In genomic region chr2:168479930-168480329, GRCm38 (mm10) we compare ENCODE assay signal across 11 mouse cellular contexts.
DNase-seq lines count a peak whose midpoint lies in the region; ATAC-seq and TF ChIP-seq lines count a peak whose summit lies in the region.
"Had no signal": no experiment of that assay in that cellular context is flagged by ENCODE, and none has a peak within 500 bp of the region (broad histone marks: within the 10 kb centered on the region; RNA-seq: fewer than 3 reads in every experiment).

No protein-coding gene starts in this region.

- H3K4me3 ChIP-seq in lung, adult 2 months (replicated peaks; ENCODE audit: extremely low read depth, low read depth, low read length), result no peak overlapping the region
- no peak overlapping the region for H3K4me3 ChIP-seq in intestine, embryonic 16.5 days (ENCODE audit: low read length)
- H3K4me3 ChIP-seq in kidney, adult 2 months (ENCODE audit: insufficient read depth, low read depth, low read length), result no peak overlapping the region
- H3K4me3 ChIP-seq: embryonic facial prominence, embryonic 10.5 days; liver, embryonic 13.5 days had no signal

- no peaks in the 10 kb centered on the region for H3K9me3 ChIP-seq in intestine, embryonic 16.5 days (ENCODE audit: control insufficient read depth, low read length)
- H3K9me3 ChIP-seq: embryonic facial prominence, embryonic 10.5 days; liver, embryonic 13.5 days had no signal

- H3K4me2 ChIP-seq in intestine, embryonic 16.5 days (ENCODE audit: low read depth, low read length), result no peak overlapping the region
- H3K4me2 ChIP-seq: liver, embryonic 13.5 days had no signal

- no peak for ATAC-seq in intestine, embryonic 16.5 days

- peak; percentile 77 to 84 for DNase-seq in left cerebral cortex, adult 18-20 months (ENCODE audit: low spot score in 2 of 2)
- DNase-seq in left cerebral cortex, adult 11 months (ENCODE audit: low spot score), result no peak
- peak; percentile 89 for DNase-seq in cerebellum, adult 9-11 months
- peak; percentile 54 for DNase-seq in layer of hippocampus, adult 9-10 months (ENCODE audit: low spot score)
- peak; percentile 82 for DNase-seq in right cerebral cortex, postnatal 25 days
- no peak for DNase-seq in lung, adult 2 months
- no peak for DNase-seq in kidney, adult 2 months
- DNase-seq: liver, embryonic 13.5 days; spleen, adult 18-20 months had no signal

- no peak overlapping the region for H3K27ac ChIP-seq in intestine, embryonic 16.5 days (ENCODE audit: low read length)
- H3K27ac ChIP-seq in kidney, adult 2 months (ENCODE audit: insufficient read depth, low read depth, low read length), result no peak overlapping the region
- H3K27ac ChIP-seq: liver, embryonic 13.5 days had no signal

- WGBS in lung, adult 2 months, result 85% methylated on average over 15 of the region's 15 CpGs
- WGBS in intestine, embryonic 16.5 days, result 85% methylated on average over 15 of the region's 15 CpGs
- WGBS in kidney, adult 2 months, result 90% methylated on average over 15 of the region's 15 CpGs

- no peaks in the 10 kb centered on the region for H3K27me3 ChIP-seq in intestine, embryonic 16.5 days (replicated peaks; ENCODE audit: control insufficient read depth, insufficient read depth, low read length)
- no peaks in the 10 kb centered on the region for H3K27me3 ChIP-seq in kidney, adult 2 months (replicated peaks; ENCODE audit: control insufficient read depth, insufficient read depth, low read length)

- H3K9ac ChIP-seq in intestine, embryonic 16.5 days (ENCODE audit: low read depth, low read length), result no peak overlapping the region
- H3K9ac ChIP-seq: liver, embryonic 13.5 days had no signal

- H3K4me1 ChIP-seq in lung, adult 2 months (ENCODE audit: control insufficient read depth, insufficient read depth, low read length), result no peaks in the 10 kb centered on the region; the same call in 1 of the 2 replicates
- no peaks in the 10 kb centered on the region for H3K4me1 ChIP-seq in intestine, embryonic 16.5 days (ENCODE audit: control insufficient read depth, insufficient read depth, low read length)
- H3K4me1 ChIP-seq in kidney, adult 2 months (ENCODE audit: control insufficient read depth, insufficient read depth, low read length), result no peaks in the 10 kb centered on the region

- no peak for TF ChIP-seq POLR2A in lung, adult 2 months (IDR thresholded peaks at IDR 0.05; ENCODE audit: borderline replicate concordance, extremely low read depth, low read depth, low read length)
- TF ChIP-seq POLR2A in kidney, adult 2 months (IDR thresholded peaks at IDR 0.05; ENCODE audit: low read depth, low read length), result no peak

- no peak for TF ChIP-seq CTCF in lung, adult 2 months (IDR thresholded peaks at IDR 0.05; ENCODE audit: insufficient read depth, low read length)
- TF ChIP-seq CTCF in kidney, adult 2 months (conservative IDR thresholded peaks at IDR 0.05; ENCODE audit: insufficient read depth, insufficient read length, low read depth, low read length), result no peak

- no peaks in the 10 kb centered on the region for H3K36me3 ChIP-seq in intestine, embryonic 16.5 days (ENCODE audit: control insufficient read depth, insufficient read depth, low read length)
- no peaks in the 10 kb centered on the region for H3K36me3 ChIP-seq in kidney, adult 2 months (ENCODE audit: control insufficient read depth, insufficient read depth, low read length)
- H3K36me3 ChIP-seq: embryonic facial prominence, embryonic 10.5 days; liver, embryonic 13.5 days had no signal

Comparison
In these comparisons a context has a peak if more than half of its experiments do, and no peak if none do; other contexts are left out.
1. DNase-seq: peak in left cerebral cortex, adult 18-20 months (2 of 2), cerebellum, adult 9-11 months (single experiment), layer of hippocampus, adult 9-10 months (single experiment) and right cerebral cortex, postnatal 25 days (single experiment); none in left cerebral cortex, adult 11 months (single experiment), lung, adult 2 months (single experiment) and kidney, adult 2 months (single experiment).